Mouse (Mus musculus) cerebellum, adult 11-12 months (tissue): ENCODE measurements around the gene Hoxb8.

Source experiments
- DNase-seq: peaks from one replicate; pipeline ENCODE4 v3.0.0; 2022

Gene Hoxb8

GRCm38 (mm10) chr11:96268031-96268745 is 13.5 kb upstream of the Hoxb8 start:
- DNase-seq, result no peak

DNA sequence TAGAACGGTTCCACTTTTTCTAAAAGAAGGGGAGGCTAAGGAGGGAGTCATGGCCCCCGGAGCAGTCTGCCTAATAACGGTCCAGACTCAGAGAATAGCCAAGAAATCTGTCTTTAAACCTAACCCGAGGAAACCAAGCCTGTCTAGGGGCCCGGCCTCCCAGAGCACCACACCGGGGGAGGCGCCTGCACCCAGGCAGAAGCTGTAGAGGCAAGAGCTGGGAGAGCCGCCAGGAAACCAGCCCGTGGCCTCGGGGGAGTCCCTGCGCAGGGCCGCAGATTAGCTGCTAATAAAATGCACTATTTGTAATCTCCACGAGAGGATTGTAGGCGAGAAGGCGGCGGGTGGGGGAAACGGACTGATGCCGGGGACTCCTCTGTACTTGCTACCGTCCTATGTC is 11.8 kb upstream of the Hoxb8 start:
- DNase-seq, result no peak

DNA sequence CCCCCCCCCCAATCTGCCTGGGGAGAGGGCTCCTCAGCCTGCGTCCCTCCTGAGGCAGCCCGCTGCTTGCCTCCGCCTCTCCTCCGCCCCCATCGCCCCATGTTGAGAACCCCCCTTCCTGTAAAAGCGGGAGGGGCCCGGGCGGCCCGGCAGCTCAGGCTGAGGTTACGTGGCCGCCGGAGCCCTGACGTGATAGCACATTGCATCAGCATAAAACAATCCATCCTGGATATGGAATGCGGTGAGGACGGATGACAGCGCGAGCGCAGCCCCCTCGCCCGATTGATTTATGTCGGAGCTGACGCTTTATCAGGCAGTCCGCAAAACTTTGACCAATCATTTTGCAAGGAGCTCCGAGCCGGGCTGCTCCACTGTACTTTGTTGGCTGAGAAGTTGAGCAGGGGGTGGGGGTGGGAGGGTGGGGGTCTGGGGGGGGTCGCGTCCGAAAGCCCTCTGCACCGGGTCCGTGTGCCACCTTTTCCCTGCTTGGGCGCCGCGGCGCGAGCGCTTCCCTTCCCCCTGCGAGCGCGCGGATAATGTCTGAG is 10.6 kb upstream of the Hoxb8 start, which contains the start of gene Hoxb9:
Gene Hoxb9, plus strand, starts transcription at position 462 of the 545 bp plus-strand sequence.
- DNase-seq, result no peak

DNA sequence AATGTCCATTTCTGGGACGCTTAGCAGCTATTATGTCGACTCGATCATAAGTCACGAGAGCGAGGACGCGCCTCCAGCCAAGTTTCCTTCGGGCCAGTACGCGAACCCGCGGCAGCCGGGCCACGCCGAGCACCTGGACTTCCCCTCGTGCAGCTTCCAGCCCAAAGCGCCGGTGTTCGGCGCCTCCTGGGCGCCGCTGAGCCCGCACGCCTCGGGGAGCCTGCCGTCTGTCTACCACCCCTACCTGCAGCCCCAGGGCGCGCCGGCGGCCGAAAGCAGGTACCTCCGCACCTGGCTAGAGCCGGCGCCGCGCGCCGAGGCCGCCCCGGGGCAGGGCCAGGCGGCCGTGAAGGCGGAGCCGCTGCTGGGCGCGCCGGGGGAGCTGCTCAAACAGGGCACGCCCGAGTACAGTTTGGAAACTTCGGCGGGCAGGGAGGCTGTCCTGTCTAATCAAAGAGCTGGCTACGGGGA is 10.1 kb upstream of the Hoxb8 start:
- DNase-seq, result no peak

- DNase-seq, result no peak
These were observed 9.4 kb upstream of the Hoxb8 start for GRCm38 (mm10) chr11:96272024-96272921.

- no peak for DNase-seq
These were observed 7.3 kb upstream of the Hoxb8 start for GRCm38 (mm10) chr11:96274428-96274827.

GRCm38 (mm10) chr11:96275896-96276295 is 5.8 kb upstream of the Hoxb8 start:
- no peak for DNase-seq

DNA sequence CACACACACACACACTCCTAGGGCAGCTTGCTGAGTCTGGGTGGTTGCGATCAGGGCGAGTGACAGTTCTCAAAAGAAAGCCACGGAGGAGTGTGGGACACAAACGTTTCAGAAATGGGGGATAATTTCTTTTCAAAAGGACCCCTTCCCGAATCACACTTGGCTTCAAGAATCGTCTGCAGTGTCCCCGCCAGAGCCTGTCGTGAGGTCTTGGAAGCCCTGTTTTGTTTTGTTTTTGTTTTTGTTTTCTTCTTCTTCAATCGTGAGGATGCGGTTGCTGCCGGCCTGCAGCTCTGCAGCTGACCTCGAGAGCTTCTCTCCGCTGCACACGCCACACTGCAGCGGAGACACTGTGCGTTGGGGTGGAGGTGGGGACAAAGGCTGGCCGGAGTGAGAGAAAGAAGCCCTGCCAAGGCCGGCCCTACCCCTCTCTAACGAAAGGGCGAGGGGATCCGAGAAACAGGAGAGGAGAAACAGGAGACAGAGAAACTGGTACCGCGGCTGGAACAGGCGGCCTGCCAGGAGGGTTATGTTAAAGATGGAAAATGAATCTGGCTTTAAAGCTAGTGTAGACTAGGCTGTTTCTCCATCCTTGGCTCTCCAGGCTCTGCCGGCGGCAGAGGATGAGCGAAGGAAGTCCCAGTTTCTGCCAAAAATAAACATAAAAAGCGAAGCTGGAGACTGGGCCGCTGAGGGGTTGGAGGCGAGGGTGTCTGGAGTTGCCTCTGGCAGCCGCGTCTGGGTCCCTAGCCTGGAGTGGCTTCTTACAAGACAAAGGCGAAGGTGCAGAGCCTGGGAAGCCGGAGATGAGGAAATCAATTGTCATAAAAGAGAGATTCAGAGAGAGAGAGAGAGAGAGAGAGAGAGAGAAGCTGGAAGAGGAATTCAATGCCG is 4.3 kb upstream of the Hoxb8 start:
- DNase-seq, result no peak

DNA sequence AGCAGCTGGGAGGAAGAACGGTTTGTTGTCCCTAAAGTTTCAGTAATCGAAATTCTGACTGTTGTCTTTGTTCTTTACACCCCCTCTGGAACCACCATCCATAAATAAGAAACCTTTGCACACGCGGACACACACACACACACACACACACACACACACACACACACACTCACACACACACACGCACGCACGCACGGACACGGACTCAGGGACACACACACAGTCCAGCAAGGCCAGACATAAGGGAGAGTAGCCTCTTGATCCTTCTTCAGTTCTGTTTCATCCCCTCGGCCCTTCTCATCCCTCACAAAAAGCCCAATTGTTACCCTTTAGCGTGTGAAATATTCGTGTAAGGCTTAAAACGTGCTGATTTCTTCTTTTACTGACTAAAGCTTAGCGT is 3.4 kb upstream of the Hoxb8 start:
- DNase-seq, result no peak

GRCm38 (mm10) chr11:96278773-96279172 is 2.9 kb upstream of the Hoxb8 start:
- DNase-seq, result peak; percentile 59

DNA sequence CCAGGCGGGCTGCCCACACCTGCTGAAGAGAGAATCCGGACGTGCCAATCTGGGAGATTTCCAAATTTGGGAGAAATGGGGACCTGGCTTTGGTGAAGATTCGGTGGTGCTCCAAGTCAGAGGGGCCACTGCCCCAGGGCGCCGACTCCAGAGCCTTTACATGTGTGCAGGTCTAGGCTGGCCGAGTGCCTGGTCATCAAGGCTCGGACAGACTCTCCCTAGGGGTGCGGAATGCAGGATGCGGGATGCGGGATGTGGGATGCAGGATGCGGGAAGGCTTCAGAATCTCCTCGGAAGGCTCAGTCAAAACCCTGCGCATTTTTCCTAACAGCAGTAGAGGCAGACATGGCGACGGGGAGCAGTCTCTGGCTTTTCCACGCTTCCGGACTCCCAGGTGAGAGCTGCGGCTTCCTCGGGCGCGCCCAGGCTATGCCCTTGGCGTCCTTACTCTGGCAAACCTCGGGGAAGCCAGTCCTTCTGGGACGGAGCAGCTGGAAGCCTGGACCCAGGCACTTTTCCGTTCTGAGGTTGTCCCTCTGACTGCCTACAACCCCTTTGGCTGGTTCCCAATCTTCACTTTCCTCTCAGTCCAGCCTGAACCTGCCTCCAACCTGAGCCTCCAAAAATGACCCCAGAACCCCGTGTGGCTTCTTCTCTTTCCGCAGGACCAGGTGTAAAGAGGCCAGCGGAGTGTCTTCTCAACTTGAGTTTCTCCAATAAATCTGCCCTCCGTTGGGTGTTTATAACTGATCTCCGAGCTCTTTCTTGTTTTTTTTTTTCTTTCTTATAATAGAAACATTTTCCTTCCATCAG is 2.1 kb upstream of the Hoxb8 start:
- no peak for DNase-seq

DNA sequence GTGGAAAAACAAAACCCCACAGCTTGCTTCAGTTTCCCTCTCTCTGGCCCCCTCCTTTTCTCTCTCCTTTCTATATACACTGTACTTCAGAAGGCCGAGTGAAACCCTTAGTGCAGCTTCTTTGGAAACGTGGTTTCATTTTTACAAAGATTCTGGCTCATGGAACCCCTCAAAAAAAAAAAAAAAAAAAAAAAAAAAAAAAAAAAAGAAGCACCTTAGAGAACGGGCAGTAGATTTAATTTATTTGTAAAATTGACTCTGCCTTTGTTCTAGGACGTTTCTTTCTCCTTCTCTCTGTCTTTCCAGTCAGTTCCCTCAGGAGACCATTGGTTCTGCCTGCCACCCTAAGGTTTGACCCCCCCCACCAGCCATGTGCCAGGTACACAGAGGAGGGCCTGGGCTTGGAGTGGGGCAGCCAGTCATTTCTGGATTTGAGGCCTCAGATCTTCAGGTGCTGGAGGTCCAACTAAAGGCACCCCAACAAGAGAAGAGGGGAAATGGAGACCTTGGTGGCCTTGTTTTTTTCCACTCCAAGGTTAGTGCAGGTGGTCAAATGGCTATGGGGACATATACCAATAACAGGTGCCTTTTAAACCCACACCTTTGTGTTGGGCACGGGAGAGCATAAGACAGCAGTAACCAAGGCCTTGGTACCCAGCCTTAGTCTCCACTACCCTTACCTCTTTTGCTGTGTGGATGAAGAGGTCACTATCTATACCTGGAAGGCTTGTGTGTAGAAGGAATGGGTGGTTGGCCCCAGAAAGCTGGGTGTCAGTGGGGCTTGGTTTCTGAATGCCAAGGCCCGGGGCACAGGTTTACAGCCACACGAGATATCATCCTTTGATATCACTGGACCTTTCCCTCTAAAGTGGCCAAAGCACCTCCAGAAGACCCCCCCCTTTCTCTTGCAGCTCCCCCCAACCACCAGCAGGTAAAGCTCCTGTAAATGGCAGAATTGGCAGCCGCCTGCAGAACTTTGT is 1.0 kb upstream of the Hoxb8 start:
- DNase-seq, result no peak

GRCm38 (mm10) chr11:96281396-96281795 is 309 bp upstream of the Hoxb8 start:
- DNase-seq, result no peak

- DNase-seq, result no peak
These were observed 1.2 kb downstream of the Hoxb8 start for GRCm38 (mm10) chr11:96282795-96283430.

DNA sequence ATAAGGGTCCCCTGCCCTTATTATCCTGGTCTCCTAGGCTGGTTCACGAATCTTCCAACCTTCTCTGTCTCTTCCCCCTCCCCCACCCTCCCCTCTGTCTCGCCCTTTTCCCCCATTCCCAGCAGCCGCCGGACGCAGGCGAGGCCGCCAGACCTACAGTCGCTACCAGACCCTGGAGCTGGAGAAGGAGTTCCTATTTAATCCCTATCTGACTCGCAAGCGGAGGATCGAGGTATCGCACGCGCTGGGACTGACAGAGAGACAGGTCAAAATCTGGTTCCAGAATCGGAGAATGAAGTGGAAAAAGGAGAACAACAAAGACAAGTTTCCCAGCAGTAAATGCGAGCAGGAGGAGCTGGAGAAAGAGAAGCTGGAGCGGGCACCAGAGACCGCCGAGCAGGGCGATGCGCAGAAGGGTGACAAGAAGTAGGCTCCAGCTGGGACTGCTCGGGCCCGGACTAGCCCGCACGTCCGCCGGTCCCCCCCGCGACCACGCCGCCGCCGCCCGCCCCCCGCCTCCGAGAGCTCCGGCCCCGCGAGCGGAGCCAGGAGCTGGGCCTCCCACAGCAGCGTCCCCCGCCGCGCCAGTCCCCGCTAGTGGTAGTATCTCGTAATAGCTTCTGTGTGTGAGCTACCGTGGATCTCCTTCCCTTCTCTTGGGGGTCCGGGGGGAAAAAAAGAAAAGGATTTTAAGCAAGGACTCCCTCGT is 2.5 kb downstream of the Hoxb8 start:
- no peak for DNase-seq

- DNase-seq, result no peak
These were observed 3.3 kb downstream of the Hoxb8 start for GRCm38 (mm10) chr11:96284774-96285734.

GRCm38 (mm10) chr11:96285771-96286738 is 4.3 kb downstream of the Hoxb8 start, which contains the start of gene Hoxb7:
Gene Hoxb7 (plus strand): TSS chr11:96286623.
- no peak for DNase-seq
